Mouse (Mus musculus) WW6 (cell line): ENCODE data around the gene C2cd2.
"Not testable (repeated sequence)": the region's sequence is repeated elsewhere in the genome, so short reads cannot be mapped to it uniquely, and the experiment has no call there.

Source experiments
- DNase-seq: peaks from one replicate; pipeline ENCODE4 v3.0.0-alpha.2; 2013; ENCODE audit warnings: low read depth, low spot score

The C2cd2 gene

DNA sequence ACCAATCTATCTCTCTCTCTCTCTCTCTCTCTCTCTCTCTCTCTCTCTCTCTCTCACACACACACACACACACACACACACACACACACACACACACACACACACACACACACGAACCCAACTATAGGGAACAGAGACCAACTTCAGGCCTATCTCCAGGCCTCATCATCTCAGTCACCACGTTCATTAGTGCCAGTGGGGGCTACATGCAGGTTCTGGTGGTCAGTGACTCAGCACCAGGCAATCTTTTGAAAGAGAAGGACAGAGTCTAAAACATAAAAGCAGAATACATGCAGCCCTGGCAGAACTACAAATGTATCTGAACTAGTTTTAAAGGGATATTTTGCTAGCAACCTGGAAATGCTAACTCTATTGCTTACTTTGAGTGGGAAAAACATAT is 15.4 kb downstream of the C2cd2 start:
- DNase-seq = not testable (repeated sequence)

DNA sequence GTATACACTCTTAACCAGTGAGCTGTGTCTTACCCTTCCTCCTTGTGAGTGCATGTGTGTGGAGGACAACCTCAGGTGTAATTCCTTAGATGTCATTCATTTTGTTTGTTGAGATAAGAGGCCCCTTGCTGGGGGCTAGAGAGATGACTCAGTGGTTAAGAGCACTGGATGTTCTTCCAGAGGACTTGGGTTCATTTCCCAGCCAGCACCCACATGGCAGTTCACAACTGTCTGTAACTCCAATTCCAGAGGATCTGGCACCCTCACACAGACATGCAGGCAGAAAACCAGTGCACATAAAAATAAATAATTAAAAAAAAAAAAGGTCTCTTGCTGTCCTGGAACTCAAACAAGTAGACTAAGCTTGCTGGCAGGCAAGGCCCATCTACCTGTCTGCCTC is 20.6 kb downstream of the C2cd2 start:
- DNase-seq = no peak

DNA sequence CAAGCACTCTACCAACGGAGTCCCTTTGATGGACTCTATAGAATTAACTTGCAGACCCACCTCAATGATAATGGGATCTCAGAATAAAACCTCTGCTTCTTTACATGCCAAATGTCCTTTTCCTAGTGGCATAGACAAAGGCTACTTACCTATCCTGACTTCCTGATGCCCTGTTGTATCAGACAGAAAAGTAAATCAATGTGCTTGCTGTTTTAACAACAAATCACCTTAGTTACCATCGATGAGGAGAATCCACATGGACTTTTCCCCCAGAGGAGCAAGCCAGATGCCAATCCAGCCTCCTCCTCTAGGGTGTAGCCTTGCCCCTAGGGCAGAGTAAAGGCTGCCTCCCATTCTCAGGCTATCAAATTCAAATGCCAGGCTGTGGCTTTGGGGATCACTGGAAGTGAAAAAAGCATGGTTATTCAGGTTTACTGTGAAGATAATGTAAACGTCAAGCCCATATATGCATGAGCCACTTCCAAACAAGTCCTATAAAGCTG is 21.9 kb downstream of the C2cd2 start:
- DNase-seq = no peak

DNA sequence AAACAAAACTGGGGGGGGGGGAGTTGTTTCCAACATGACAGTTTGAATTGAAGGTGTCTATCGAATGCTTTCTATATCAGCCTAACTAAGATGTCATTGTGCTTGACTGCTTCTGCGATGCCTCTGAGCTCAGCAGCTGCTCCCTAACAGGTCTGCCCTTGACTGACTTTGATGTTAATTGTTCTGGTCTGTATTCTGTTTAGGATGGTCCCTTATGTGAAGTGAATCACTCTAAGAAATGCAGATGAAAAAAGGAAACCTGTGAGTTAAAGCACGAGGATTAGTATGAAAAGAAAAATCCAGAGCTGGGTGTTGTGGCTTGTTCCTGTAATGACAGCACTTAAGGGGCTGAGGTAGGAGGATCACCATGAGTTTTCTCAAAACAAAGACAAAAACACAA is 26.6 kb downstream of the C2cd2 start:
- DNase-seq = no peak

DNA sequence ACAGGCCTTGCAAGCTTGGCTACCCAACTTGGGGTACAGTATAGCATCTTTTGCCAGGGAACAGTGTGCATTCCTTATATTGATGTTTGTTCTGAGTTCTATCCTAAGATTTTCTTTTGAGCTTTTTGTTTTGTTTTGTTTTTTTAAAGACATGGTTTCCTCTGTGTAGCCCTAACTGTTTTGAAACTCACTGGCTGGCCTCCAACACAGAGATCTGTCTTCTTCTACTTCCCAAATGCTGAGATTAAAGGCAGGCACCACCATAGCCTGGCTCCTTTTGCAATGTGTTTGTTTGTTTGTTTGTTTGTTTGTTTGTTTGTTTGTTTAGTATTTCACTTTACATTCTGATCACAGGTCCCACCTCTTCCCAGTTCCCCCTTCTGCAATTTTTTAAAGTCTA is 32.2 kb downstream of the C2cd2 start:
- no peak for DNase-seq

DNA sequence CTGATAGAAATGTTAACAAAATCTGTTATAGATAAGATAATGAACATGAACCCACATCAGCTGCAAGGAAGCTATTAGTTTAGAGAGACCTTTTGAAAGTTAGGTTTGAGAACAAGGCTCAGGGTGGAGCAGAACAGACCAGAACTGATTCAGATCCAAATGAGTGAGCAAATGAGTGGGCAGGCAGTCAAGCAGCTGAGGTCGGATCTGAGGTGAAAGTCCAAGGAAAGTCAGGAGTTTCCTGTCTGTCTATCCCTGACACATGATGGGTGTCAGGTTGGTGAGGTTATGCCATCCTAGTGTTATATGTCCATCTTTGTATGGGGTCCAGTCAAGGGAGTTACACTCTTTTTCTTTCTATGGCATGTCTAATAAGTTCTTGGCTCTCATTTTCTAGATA is 32.9 kb downstream of the C2cd2 start:
- DNase-seq = no peak

DNA sequence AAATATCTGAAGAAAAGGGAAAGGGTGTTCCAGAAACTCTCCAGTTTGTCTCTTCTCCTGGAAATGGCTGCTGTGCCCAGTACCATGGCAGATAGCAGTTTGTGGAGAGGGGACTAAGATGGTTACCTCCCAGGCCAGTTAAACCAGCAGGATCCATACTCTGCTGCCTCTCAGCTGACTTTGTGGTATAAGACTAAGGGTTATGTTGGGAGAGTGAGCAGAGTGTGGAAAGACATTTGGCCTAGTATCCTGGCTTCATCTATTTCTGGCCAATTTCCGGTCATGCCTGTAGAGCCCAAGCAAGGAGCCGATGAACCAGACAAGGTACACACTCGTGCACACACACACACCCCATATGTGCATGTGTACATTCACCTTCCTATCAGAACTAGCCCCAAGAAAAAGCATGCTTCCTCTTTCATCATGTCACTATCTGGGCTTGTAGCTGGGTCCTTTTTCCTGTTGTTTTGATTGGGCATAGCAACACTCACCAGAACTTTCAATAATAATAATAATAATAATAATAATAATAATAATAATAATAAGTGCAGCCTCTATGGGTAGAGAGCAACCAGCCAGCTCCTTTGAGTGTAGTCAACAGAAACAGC is 35.0 kb downstream of the C2cd2 start:
- DNase-seq = no peak

DNA sequence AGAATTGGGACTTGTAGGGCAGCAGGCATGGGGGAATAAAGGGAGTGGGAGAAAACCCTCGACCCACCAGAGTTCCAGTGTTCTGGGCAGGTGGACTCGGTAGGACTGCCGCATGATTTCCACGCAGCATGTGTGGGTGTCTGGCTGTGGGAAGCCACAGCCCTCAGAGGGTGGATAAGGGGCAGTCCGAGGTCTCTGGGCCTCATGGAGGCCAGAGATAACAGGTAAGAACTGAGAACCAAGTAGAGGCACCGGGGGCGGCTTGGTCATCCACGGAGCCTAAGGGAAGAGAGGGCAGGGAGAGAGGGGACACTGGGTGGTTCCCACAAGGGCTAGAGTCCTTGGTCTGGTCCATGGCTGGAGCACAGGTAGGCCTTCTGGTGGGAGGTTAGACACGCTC is 36.0 kb downstream of the C2cd2 start:
- no peak for DNase-seq

DNA sequence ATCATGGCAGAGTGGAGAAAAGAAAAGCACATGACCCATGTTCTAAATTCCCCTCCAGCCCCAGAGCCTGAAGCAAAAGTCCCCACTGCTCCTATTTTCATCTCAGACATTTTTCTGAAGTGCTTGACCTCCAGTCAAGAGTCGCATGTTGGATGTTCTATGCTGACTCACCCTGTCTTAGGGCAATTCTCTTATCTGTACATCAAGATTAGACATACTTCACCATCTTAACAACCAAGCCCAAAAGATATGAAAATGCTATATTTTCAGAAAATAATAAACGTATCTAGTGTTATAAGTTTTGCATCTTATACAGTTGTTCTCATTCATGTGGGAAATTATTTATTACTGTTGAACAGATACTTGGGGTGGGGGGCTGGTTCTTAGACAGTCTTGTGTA is 36.6 kb downstream of the C2cd2 start:
- DNase-seq = no peak

DNA sequence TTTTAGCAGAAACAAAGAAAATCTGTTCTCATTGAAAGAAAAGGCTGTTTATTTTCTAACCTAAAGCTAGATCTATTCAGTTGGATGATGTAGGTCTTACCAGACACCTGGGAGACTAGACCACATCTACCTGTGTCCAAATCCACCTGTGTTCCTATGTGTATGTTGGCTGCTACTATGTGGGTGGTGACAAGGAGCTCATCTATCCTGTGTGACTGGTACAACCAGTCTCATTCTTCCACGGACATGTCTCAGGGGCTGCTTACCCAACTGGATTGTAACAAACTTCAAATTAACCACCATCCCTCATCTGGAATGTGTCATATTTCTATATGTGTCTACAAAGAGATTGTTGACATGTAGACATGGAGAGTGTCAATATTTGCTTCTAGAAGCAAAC is 38.7 kb downstream of the C2cd2 start:
- DNase-seq = no peak

DNA sequence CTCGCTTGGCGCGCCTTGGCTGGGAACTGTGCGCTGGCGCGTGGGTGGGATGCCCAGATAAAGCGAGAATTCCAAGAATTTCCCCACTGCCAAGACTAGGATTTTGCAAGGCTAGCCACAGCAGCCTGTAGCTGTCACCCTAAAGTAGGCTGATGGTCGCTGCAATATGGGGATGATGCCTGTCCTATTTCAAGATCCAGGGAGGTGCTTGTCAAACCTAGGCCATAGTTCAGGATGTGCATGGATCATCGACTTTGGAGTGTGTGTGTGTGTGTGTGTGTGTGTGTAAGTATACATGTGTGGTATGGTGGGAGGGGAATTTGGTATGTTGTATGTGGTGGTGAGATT is 39.6 kb downstream of the C2cd2 start:
- DNase-seq = no peak

DNA sequence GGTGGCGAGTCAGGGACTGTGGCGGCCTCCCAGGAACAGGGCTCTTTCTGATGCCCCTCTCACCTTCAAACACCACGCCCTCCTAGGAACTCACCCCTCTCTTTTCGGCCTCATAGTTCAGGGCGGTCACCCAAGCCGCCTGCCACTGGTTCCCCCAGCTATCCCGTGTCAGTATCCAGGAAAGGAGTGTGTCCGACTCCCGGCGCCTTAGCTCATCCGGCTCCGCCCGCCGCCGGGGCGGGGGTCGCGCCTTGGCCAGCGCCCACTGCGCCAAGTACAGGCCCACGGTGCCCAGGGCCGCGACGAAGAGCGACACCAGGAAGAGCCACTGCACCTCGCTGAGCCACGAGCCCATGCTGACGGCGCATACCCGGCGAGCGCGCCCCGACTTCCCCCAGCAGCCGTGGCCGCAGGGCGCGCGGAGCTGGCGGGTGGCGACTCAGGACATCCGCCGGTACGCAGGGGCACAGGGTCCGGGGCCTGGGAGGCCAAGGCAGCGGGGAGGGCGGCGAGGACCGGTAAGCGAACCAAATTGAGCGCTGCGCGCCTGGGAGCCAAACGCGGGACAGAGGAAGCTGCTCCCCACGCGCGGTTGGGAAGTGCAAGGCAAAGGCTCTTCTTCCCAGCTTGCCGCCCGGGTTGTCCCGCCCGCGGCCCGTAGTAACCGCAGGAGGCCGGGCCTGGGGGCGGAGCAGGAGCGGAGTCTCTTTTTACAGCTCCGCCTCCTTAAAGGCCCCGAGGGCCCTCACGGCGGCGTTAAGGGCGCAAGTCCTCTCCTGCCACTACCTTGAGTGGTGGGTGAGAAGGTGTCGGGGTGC is 40.2 kb downstream of the C2cd2 start:
- DNase-seq = peak; percentile 67

DNA sequence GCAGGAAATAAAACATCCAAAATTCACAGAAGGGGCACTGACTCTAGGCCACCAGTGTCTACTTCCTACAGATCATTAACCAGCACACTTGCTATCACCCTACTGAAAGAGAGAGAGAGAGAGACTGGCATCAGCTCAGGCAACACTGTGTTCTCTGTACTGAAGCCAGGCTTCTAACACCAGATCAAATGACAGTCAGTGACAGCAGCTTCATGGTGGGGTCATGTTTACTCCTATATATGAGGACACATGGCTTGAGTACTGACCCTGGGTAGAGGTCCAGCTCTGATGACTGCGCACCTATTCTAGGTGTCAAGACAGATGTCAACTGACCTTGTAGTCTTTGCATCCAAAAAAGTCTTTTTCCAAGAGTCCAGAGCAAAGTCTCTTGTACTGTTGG is 41.8 kb downstream of the C2cd2 start:
- DNase-seq = no peak

DNA sequence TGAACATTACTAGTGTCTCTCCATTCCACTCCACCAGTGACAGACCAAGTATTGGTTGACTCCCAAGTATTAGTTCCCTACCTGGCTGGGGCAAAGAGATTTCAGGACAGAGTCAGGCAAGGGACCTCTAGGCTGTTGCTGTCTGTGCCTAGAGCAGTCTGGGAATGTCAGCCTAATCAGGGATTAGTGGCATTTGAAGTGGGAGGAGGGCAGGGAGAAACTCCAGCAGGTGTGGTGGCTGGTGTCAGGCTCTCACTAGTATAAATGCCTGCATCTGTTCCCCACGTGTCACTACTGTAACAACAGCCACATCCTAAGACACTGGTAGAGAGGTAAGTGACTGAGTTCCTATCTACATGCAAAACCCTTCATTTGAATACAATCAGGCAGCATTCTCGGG is 42.6 kb downstream of the C2cd2 start:
- no peak for DNase-seq

DNA sequence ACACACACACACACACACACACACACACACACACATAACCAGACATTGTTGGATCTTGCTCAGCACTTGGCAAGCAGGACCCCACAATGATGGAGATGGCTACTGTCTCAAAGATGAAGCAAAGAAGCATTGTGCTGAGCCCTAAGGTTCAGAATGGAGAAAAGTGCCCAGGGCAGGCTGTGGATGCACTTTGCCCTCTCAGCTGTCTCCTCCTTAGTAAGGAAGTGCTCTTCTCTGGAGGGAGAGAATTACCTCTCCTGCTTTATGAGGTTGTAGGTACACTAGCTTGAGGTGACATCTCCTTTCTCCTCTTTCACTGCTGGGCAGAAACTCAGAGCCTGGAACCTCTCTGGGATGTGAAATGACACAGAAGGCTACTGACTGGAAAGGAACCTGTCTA is 49.5 kb downstream of the C2cd2 start:
- DNase-seq = no peak

DNA sequence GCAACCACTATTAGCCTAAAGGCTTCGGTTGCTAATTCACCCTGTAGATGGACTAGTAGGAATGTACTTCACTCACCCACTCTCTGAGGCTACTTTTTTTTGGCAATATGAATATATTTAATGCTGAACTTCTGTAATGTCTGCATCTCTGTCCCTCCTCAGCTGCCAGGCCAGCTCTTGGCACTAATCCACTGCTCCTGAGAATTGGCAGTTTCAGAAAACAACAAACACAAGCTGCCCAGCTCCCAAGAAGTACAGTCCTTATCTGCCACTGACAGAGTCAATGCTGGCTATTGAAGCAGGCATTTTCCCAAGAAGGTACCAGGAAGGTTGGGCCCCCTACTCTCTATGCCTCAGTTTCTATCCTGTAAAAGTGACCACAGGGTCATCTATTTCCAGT is 53.0 kb downstream of the C2cd2 start:
- DNase-seq = no peak

DNA sequence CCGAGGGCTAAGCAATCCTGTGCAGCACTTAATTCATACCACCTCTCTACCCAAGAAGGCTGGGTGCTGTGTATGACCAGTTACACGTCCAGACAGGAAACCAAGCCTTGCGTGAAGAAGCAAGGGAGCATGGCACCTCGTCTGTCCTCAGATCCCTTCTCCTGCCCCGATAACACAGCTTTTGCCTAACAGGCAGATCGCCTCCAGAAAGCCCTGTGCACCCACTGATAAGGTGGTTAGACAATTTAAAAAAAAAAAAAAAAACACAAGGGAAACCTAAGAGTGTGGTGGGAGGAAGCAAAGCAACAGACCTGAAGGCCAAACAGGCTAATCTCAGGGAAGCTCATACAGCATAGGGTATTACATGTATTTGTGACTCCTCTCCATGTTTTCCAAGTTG is 54.9 kb downstream of the C2cd2 start:
- no peak for DNase-seq

DNA sequence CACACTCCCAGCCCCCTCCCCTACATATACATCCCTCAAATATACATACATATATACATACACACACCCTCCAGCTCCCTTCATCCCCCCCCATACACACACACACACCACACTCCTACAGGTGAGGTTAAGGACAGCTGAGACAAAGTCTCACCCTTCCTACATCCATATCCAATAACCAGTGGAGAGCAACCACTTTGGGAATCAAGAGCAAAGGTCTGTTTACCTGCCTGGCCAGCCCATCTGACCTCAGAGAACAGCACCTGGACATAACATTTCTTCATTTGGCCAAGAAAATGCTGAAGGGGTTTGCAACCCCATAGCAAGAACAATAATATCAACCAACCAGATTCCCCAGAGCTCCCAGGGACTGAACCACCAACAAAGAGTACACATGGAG is 56.1 kb downstream of the C2cd2 start:
- no peak for DNase-seq

DNA sequence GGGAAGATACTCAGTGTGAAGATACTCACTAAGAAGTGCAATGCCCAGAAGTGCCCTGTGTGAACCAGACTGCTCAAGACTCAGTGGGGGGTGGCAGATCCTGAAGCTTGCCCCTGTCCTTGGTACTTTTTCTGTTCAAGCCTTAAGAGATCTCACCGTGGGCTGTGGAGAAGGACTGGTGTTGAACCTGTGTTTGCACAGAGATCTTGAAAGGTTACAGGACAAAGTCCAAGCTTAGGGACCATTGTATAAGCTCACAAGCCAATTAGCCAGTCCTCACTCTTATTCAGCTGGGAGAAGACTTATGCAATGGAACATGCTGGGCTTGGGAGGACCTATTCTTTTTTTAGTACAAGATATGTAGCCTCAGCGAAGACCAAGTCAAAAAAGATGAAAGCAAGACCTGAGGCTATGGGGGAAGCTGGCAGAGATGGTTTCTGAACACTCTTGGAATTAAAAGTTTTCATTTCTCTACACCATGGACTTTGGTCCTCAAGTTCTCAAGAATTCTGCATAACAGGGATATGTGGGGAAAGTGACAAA is 56.9 kb downstream of the C2cd2 start:
- DNase-seq = no peak

DNA sequence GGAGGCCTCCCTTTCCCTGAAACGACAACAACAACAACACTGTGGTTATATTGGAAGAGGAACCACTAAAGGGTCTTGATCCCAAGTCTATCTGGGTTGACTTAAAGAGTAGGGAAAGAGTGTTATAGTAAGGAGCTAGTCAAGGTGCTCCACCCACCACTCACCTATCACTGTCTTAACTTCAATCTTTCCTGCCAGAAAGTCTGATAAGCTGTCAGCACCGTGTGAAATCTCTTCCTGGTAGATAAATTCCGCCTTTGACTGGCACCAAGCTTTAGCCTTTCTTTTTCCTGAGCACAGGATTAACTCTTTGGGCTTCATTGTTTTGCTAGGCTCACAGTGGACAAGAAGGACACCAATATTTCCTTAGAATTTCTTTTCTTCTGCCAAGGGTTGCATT is 58.4 kb downstream of the C2cd2 start:
- no peak for DNase-seq

DNA sequence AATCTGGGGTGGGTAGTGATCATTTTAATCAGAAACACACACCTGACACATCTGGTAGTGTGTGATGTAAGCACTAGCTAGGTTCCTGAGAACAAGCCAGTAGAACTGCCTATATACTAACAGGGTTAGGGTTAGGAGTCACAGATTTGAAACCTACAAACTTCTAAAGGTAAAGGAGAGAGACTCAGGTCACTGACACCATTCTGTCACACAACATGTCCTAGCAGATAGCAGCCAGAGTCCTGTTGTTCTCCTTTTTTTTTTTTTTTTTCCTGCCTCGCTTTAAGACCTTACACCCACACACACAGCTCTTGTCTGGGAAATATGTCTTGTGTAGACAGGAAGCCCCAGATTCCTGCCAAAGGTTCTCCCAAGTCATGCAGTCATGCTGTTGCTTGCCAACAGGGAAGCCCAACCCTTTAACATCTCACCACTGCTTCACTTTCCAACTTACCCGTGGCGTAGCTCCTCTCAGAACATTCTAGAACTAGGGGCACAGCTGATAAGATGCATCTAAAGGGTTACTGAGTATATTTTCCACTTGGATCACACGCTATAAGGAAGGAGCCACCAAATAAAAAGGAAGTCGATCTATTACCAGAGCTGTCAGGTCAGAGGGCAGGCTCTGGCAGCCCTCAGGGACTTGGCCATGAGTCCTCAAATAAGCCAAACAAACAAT is 64.9 kb downstream of the C2cd2 start:
- DNase-seq = no peak

DNA sequence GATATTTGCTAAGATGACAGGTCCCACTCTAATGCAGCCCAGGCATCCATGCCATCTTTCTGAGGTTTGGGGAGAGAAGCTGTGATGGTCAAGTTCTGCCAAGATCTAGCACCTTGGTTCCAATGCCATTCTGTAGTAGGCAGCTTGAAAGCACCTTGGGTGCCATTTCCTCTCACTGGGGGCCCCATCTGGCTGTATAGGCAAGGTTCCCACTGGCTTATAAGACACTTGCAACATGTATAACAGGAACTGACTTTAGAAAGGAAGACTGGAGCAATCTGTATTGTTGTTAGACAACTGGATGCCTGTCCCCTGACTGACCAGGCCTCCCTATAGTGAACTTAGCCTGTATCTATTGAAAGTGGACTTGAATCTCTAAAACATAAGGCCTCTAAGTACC is 74.6 kb downstream of the C2cd2 start:
- DNase-seq = no peak

DNA sequence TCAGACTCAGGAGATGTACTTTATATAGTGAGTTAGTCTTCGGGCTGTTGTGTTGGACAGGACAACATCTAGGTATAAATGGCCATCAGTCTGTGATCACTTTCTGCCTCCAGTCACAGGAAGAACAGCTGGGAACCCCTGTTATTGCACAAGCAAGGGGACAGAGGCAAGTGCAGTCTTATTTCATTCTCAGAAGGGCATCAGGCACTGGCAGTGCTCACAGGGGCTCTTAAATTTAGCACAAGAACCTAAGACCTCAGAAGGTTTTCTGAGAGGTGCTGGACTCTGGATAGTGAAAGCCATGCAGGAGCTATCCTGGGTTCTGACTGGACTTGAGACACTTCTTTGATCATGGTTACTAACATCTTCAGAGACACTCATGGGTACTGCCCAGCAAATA is 78.7 kb downstream of the C2cd2 start:
- DNase-seq = no peak
